Mouse (Mus musculus): ENCODE results near the gene Bmper.

Gene Bmper

DNA sequence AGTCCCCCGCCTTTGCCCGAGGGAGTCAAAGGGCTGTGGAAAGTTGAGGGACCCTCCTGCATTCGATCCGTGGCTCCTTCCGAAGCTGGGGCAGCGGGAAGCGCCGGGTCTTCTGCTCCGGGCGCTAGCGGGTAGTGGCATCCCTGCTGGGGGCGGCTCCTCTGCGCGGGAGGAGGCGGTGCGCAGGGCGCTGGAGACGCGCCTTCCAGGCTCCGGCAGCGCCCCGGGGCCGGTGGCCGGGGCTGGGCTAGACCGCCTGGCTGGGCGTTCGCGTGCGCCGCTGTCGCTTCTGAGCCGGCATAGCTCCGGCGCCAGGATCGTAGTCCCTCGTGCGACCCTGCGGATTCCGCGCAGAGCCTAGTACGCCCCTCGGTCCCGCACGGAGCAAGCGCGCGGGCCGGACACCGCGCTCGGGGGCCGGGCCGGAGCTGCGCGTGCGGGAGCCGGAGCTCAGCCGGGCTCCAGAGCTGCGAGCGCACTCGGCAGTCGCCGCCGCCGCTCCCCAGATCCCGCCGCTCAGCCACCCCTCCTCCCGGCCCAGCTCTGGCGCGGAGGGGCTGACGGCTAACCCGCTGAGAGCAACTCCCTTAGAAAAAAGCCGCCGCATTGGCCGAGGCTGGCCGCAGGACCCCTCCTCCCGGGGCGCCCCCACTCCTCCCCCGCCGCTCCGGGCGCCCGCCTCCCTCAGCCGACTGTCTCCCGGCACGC lies at the start of gene Bmper:
Bmper (plus strand) TSS at position 236 of the 708 bp plus-strand sequence.
- DNase-seq = peak; percentile 20

DNA sequence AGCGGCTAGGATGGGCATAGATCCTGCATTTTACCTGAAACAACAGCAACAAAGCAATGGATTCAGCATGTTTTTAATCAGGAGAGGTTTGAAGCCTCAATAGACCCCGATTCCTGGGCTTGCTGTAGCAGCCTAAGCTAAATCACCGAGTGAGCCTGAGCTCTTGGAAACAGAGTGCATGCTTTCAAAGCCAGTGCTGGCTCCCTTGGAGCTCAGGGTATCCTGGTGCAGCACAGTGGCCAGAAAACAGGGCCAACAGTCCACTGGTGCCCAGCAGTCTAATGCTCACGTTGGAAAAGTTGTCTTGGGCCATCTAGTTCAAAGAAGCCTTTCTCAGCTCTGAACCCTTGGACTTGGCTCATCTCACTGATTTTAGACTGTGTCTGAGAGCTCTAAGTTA lies 45.4 kb upstream of the Bmper start:
- peak; percentile 4 for DNase-seq

GRCm38 (mm10) chr9:23187181-23187580 lies 35.7 kb upstream of the Bmper start:
- DNase-seq = no peak

- no peak for DNase-seq
These were observed 34.7 kb upstream of the Bmper start for GRCm38 (mm10) chr9:23188136-23188535.

DNA sequence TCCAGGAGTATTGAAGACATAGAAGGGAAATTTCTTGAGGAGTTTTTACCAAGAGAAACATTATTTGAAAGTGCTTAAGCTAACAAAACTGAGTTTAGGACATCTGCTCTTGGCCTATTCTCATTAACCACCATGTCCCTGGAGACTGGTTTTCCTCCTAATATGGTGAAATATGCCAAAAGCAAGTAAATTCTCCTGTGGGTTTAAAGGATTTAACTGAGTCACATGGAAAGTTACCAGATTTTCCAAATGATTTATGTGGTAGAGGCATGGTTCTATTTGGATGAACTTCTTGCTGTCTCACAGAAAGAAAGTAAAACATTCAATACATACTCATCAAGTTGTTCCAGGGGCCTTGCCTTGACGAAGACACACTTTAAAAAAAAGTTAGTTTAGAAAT lies 31.9 kb upstream of the Bmper start:
- no peak for DNase-seq

GRCm38 (mm10) chr9:23191431-23191830 lies 31.4 kb upstream of the Bmper start:
- no peak for DNase-seq

DNA sequence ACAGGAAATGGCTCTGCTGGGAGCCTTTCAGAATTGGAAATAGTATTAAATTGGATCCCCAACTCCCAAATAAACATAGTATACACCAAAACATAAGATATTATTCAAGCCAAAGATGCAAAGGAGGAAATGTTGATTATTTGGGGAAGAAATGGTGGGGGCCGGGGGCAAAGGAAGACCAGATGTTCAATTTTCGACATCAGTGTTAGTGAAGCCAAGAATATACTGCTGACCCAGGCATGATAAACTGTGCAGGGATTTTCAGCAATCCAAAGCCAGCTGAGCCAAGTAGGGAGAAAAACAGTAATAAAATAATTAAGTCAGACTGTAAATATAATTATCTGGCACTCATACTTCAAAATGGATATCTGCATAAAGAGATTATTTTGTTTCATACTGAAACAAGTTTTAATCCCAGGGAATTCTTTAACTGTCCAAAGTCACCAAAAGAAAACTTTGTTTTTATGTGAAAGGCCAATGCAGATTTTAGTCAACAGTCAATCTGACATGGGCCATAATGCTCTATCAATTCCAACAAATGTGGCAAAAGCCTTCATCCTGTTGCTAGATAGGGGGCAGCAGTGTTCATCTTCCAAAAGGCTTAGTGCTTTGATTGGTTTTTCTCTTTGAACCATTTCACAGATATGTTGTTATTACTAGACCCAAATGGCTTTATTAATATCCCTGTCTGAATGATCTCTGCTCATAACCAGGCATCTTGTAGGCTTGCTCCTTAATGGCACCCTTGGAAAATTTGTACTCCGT lies 30.1 kb upstream of the Bmper start:
- no peak for DNase-seq

DNA sequence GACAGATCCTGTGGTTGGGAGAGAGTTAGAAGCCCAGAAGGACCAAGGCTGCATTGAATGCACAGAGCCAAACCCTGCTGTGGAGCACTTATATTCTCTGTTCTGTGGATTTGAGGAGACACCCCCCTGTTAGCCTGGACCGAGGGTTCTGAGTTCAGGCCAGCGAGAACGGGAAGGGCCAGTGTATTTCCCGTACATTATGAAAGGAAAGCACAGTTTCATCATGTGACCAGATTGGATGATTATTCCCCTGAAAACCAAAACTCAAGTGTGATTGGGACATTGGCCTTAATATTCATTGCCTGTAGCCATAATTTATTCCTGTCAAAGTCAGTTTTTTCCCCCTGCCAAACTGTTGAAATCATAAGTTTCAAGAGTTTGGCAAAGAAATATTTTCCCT lies 23.9 kb upstream of the Bmper start:
- no peak for DNase-seq

DNA sequence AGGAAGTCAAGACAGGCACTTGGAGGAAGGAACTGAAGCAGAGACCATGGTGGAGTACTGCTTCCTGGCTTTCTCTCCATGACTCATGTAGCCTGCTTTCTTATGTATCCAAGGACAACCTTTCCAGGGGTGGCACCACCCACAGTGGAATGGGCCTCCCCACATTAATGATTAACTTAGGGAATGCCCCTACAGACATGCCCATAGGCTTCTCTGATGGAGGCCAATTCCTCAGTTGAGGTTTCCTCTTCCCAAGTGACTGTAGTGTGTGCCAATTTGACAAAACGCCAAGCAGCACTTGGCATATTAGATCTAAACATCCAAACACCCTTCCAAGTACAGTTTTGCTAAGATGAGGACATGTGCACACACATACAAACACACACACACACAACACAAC lies 23.0 kb upstream of the Bmper start:
- no peak for DNase-seq

DNA sequence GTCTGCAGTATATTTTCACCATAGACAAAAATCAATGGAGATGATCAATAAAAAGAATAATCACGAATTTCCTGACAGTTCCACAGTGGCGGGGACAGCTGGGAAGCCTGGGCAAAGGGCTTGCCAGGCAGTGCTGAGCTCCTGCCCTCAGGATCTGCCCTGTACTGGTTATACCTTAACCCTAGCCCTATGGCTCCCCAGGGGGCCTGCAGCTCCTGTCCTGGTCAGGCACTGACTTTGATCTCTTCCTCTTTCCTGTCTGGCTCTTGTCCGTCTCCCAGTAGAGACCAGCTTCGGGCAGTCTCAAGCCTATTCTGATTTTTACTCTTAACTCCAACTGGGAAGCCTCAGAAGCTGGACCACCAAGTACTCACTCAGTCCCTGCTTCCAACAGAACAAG lies 22.0 kb upstream of the Bmper start:
- DNase-seq = no peak

- DNase-seq = no peak
These were observed 20.4 kb upstream of the Bmper start for GRCm38 (mm10) chr9:23202431-23202830.

- DNase-seq = no peak
These were observed 18.3 kb upstream of the Bmper start for GRCm38 (mm10) chr9:23204339-23205288.

GRCm38 (mm10) chr9:23205304-23205703 lies 17.6 kb upstream of the Bmper start:
- no peak for DNase-seq

DNA sequence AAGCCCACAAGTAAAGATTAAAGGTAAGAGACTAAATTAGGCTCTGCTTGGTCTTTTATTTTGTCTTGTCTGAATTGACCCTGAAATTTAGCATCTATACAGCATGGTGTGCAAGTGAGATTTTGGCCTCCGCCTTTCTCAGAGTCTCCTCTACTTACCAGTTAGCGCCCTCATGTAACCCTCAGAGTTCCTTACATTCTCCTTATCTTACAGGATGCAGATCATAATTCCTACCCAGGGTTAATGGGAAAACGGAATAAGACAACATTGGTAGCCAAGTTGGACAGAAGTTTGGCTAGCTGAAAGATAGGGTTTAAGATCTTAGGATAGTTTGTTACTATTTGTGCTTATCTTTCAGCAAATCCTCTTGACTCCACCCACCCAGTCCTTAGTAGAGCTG lies 17.1 kb upstream of the Bmper start:
- DNase-seq = no peak

DNA sequence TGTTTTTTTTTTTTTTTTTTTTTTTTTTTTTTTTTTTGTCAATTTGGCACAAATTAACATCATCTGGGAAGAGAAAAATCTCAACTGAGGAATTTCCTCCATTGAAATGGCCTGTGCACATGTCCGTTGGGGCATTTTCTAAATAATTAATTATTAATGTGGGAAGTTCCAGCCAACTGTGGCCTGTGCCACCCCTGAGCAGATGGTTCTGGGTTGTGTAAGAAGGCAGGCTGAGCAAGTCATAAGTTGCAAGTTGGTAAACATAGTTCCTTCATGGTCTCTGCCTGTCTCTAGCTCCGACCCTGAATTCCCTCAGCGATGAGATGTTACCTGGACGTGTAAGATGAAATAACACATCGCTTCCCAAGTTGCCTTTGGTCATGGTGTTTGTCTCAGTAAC lies 16.7 kb upstream of the Bmper start:
- DNase-seq = no peak

- DNase-seq = peak; percentile 34
These were observed 10.6 kb upstream of the Bmper start for GRCm38 (mm10) chr9:23212303-23212702.

DNA sequence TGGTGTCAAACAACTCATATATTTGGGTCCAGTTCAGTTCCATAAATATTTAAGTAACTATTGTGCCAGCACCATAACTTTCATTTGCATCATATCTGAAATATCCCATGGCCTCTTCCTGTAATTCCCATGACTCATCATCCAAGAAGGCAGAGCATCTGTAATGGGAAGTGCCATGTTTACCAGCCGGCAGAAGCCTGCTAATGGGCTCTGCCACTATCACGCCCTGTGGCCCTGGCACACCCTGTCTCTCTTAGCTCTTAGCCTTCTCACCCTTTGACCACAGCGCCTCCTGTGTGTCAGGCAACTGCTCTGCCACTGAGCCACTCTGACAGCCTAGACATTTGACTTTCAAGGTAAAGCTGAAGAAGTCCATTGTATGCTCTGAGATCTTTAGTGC lies 3.1 kb upstream of the Bmper start:
- DNase-seq = no peak

DNA sequence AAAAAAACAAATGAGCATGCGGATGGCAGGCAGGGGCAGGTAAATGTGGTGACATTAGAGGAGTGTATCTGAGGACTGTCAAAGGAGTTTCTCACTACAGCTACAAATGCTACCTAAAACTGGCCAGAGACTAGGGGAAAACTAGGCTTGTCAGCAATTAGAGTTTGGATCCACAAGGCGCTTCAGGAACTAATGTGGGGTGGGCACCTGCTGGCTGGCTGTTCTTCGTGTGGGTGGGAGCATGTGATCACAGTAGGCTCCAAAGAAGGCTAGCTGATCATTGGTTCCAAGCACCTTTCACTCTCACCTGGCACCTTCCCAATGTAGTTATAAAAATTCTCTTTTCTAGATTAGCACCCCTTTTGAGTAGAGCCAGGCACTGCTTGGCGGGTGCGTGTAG lies 900 bp upstream of the Bmper start:
- DNase-seq = no peak

GRCm38 (mm10) chr9:23222492-23222840 lies 410 bp upstream of the Bmper start:
- peak; percentile 21 for DNase-seq

DNA sequence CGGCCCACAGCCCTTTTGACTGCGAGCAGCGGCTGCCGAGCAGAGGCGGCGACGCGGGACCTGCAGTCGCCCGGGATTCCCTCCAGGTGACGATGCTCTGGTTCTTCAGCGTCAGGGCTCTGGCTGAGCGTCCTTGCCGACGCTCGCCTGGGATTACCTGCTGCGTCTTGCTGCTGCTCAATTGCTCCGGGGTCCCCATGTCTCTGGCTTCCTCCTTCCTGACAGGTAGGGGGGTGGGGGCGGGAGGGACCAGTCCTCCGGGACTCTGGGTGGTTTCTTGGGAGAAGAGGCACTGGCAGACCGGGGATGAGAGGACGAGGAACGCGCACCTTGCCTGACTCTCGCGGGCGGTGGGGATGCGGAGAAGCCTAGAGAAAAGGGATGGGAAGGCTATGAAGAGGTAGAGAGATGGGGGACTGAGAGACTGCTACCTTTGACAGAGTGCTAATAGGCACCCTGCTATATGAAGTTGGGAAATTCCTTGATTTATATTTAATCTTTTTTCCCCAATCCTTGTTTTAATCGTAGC lies 737 bp downstream of the Bmper start:
- DNase-seq = no peak

DNA sequence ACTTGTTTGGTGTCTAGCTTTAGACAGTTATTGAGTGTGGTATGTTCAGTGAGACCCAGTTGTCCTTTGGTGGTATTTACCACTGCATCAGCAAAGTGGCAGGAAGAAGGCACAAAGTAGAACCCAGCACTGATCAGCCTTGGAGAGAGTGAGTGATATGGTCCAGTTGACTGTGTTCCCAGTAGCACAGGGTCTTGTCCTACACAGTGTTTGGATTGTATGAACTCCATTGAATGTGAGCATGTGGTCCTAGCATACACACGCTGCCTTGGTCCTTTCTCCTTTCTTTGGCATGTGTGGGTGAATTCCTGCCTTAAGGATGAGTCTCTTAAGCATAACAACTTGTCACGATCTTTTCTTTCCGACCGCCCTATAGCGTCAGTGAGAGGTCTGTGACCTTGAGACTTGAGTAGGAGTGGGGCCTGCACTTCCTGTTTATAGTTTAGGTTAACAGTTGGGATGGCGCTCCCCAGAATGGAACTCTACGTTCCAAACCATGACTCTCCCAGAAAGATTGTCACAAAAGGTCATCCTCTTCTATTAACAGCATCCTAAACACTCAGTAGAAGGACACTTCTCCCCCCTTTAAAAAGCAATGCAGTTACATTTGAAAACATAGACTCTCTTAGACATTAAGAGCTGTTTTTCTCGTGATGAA lies 10.7 kb downstream of the Bmper start:
- no peak for DNase-seq

GRCm38 (mm10) chr9:23235368-23236002 lies 12.6 kb downstream of the Bmper start:
- DNase-seq = no peak

All from cerebellum, adult 11-12 months (tissue).